Mouse (Mus musculus): ENCODE results near the gene Pigz.

GRCm38 (mm10) chr16:31938856-31939255 lies 5.2 kb downstream of the Pigz start:
- TF ChIP-seq CTCF (IDR thresholded peaks at IDR 0.05; ENCODE audit: low read depth) (no peak), EP300 (optimal IDR thresholded peaks at IDR 0.05) (no peak)
